Mouse (Mus musculus) embryo, embryonic 9.5 days (tissue): ENCODE measurements at regions not wholly inside any gene's neighbourhood (a gene's known extent, or its start where the extent isn't known, plus 50 kb on each side); places are given as distances from the start of the nearest gene placed in this dataset.
"Not testable (repeated sequence)": the region's sequence is repeated elsewhere in the genome, so short reads cannot be mapped to it uniquely, and the experiment has no call there.

Source experiments
- DNase-seq: peaks from one replicate; pipeline ENCODE4 v3.0.0-alpha.2; 2017; ENCODE audit errors: extremely low spot score

GRCm38 (mm10) chr14:9492228-9492627 is 826.2 kb upstream of the 4930452B06Rik start:
- no peak for DNase-seq

DNA sequence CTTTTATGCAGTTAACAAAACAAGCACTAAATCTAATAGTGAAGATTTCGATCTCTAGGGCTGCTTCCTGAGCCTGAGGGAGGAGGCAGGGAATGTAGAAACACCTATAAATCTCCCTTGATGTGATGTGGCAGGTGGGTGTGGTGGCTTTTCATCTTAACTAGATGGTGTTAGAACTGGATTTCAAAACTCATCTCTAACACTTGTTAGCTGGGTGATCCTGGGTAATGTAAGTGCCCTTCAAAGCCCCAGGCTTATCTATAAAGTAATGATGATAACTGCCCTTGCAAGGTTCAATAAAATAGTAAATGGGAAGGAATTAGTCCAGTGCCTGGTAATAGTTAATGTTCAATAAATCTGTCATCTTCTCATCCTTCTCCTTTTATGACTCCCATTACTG is 822.5 kb upstream of the 4930452B06Rik start:
- DNase-seq = no peak

DNA sequence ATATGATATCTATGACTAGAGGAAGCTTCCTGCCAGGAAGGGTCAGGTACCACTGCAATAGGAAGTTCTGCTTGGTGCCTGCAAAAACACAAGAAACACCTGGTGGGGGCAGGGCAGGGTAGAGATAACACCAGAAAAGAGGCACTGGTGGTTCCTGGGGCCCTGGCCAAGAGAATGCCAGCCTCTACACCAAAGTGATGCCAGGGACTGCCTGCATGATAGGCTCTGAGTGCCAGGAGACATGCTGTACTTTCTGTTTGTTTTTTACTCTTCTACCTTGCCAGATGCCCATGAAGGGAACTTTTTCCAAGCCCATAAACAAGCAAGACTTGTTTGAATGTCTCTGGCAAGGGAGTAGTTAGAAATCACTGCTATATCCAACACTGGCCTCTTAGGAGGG is 812.9 kb upstream of the 4930452B06Rik start:
- DNase-seq = no peak

- DNase-seq = no peak
Measured at GRCm38 (mm10) chr14:9475169-9475568, 809.1 kb upstream of the 4930452B06Rik start.

DNA sequence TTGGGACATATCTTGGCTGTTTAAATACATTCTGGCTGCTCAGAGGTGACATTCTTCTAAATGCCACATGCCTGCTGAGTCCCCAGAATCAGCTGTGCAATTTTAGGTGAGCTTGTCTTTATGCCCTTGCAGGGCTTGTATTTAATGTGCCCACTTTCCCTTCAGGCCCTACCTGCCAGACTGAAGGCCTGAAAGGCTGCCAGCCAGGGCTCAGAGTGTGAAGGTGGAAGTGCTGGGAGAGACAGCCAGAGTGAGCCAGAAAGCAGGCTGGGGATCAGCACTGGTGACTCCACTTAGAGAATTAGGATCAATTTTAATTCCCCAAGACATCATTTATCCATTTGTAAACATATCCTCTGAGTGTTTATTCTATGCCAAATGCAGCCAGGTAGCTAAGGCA is 803.6 kb upstream of the 4930452B06Rik start:
- DNase-seq = no peak

DNA sequence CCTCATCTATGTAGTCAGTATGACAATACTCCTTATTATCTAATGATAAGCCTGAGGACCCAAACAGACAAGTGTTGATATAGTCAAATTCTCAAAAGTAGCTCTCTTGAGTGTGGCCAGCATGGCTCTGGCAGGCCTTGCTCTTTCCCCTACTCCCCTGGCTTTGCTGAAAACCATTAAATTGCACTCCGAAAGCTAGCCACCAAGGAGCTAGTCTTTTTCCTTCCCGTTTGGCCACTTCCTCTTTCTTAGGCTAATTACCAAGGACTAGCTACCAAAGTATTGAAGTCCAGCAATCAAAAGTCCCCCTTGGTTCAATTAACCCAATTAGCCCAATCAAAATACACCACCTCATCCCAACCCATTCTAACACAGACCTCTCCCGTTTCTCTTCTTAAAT is 802.6 kb upstream of the 4930452B06Rik start:
- DNase-seq = no peak

- no peak for DNase-seq
Measured at GRCm38 (mm10) chr14:9467690-9468458, 801.8 kb upstream of the 4930452B06Rik start.

- no peak for DNase-seq
Measured at GRCm38 (mm10) chr14:9460006-9460405, 794.0 kb upstream of the 4930452B06Rik start.

DNA sequence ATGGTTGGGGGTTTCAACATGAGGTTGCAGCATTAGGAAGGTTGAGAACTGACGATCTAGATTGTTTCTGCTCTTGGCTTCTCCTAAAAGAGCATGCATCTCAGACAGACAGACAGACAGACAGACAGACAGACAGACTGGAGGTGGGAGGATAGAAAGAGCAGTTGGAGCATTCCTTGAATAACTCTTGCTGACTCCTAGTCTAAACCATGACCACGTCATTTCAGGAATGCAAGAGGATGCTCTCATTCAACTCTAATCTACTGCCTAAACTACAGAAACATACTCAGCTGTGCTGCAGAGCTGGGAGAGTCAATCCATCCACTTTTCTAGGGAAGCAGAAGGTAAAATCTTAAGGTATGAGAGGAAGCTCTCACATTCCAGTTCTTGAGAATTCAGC is 792.8 kb upstream of the 4930452B06Rik start:
- DNase-seq = no peak

DNA sequence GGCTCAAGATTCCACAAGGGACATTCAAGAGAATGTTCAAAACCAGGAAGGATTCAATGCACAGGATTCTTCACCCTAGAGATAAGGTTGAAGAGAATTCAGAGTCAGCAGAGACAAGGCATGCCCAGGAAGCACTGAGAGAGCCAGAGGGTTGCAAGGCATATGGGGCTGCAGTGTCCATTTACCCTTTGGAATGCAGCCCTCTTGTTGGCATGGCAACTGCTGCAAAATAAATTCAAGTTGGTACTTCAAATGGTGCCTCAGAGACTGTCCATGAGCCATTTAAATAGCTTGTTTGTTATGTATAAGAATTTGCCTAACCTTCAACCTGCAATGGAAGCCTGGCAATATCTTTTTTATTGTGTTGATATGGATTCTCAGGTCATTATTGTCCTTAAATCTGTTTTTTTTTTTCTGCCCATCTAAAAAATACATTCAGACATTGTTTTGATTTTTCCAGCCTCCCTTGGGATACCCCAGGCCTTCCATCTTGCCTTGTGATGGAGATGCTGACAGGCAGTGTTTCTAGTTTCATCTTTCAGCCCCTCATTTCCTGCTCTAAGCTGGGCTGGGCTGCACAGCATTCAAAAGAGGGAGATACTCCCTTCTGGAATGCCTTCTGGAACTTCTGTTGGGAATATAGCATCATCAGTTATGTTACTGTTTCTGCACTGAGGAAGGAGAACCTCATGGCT is 791.9 kb upstream of the 4930452B06Rik start:
- peak; percentile 31 for DNase-seq

- no peak for DNase-seq
Measured at GRCm38 (mm10) chr14:9455986-9456385, 789.9 kb upstream of the 4930452B06Rik start.

- DNase-seq = no peak
Measured at GRCm38 (mm10) chr14:9449942-9450341, 783.9 kb upstream of the 4930452B06Rik start.

DNA sequence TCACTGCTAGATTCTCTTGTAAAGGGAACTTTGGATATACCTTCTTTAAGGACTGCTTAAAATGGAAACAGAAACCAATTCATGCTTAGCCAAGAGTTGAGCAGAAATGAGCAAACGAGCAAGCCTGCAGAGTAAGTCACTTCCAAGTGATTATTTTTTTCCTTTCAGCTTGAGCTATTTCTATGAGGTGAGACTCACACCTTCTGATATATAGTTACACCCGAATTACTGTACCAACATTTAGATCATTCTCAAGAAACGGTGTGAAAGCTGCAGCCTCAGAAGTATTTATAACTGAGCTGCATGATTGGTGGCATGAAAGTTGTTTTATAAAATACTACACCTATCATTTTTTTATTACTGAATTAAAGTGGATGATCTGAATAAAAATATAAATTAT is 771.9 kb upstream of the 4930452B06Rik start:
- DNase-seq = no peak

GRCm38 (mm10) chr14:9435136-9435535 is 769.1 kb upstream of the 4930452B06Rik start:
- DNase-seq = no peak

GRCm38 (mm10) chr14:9433081-9433590 is 767.1 kb upstream of the 4930452B06Rik start:
- DNase-seq = no peak

DNA sequence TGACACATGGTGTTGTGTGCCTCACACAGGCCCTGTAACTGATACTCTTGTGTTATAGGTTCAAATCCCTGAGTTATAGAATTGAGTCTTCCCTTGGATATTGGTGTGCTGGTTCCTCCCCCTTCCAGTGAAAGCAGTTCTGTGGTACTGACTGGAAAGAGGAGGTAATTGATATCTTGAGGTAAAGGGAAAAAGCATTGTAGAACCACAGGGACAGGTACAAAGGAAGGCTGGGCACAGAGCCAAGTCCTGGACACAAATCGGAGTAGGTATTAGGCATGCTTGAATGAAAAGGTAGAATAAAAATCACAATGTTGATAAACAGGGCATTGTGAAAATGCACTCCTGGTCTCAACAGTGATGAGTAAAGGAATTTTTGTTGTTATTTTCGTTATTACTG is 765.8 kb upstream of the 4930452B06Rik start:
- DNase-seq = no peak

GRCm38 (mm10) chr14:9411822-9412403 is 745.9 kb upstream of the 4930452B06Rik start:
- no peak for DNase-seq

DNA sequence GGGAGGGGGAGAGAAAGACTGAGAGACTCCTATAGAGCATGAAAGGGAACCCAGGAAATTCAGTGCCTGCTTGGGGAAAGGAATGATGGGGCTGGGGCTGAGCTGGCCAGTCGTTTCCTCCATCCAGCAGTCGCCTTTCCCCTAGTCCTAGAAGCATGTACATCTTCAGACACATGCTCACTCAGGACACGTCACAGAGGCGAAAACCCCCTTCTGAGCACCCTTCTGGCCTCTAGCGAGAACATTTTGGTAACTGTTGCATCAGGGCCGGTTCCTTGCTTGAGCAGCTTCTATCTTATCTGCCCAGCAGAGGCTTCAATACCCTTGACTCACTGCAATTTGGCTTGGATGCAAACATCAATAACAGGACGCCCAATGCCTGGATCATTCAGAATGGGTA is 737.6 kb upstream of the 4930452B06Rik start:
- no peak for DNase-seq

DNA sequence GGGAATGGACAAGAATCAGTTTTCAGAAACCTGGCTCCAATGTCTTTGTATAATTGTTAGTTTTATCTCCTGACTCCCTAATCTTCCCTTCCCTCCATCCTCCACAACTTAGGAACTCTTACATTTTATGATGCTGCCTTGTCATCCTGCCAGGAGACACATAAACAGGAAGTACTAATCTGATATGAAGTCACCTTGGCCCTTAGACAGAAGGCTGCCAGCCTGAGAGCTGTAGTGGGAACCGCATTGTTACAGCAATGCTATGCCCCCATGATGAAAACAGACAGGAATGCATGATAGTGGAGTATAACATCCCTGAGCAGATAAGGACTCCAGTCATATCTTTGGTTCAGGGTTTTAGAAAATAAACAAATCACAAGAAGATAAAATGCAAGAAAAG is 734.8 kb upstream of the 4930452B06Rik start:
- no peak for DNase-seq

- peak; percentile 69 for DNase-seq
Measured at GRCm38 (mm10) chr14:9393271-9393771, 727.3 kb upstream of the 4930452B06Rik start.

DNA sequence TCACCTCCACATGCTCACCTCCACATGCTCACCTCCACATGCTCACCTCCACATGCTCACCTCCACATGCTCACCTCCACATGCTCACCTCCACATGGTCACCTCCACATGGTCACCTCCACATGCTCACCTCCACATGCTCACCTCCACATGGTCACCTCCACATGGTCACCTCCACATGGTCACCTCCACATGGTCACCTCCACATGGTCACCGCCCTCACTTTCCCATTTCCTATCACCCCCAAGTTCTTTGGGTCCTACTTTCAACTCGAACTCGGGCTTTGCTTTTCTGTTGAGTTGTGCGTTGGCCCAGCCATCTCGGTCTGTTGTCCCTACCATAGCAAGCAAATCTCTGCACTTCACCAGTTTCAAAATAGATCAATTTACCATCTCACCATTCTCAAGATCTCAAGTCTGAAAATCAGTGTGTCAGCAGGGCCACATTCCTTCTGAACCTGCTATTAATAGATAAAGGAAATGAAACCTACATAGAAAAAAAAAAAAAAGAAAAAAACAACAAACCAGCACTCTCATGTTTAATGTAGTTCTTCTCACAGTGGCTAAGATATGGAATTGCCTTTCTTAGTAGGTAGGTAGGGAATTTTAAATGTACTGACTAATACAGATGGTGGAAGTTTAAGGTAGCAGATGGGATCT is 724.0 kb upstream of the 4930452B06Rik start:
- not testable (repeated sequence) for DNase-seq

- no peak for DNase-seq
Measured at GRCm38 (mm10) chr14:9389180-9389579, 723.1 kb upstream of the 4930452B06Rik start.
